Mouse (Mus musculus) megakaryocyte progenitor cell, adult 5-6 weeks (primary cell): ENCODE measurements around the gene Apon. TPM values are rescaled to one million over a fixed set of nuclear protein-coding genes. Genes with fewer than 3 reads are reported as not detected.

Experiments used
- total RNA-seq, 2 experiments: library from RNA; stranded (forward) in 1 of 2; stranded (reverse) in 1 of 2; fragments of 157-497, 149-512 nt in 1 of 2; fragments of 200-1000 nt in 1 of 2; gene quantifications; 2 replicates each; pipeline versions ENCODE4 v1.2.3 to v1.2.4; 2015 to 2017

Apon gene
- total RNA-seq, 2 experiments from 2014 or later: 0.08 to 0.10 TPM

Other genes starting within 250 kb of the Apon start
- gene Hsd17b6, start 246.5 kb upstream of the Apon start, total RNA-seq (2015): not detected in 2 replicates
- gene Hsd17b6, start 246.5 kb upstream of the Apon start, total RNA-seq (2017): not detected in 2 replicates
- gene Prim1, start 238.9 kb upstream of the Apon start, total RNA-seq (2015): 109 and 117 TPM in 2 replicates
- gene Prim1, start 238.9 kb upstream of the Apon start, total RNA-seq (2017): 116 and 131 TPM in 2 replicates
- 1,210 and 1,292 TPM in 2 replicates for gene Naca, start 218.5 kb upstream of the Apon start, total RNA-seq (2015)
- gene Naca, start 218.5 kb upstream of the Apon start, total RNA-seq (2017): 2,424 and 2,528 TPM in 2 replicates
- gene Ptges3, start 195.1 kb upstream of the Apon start, total RNA-seq (2015): 247 and 270 TPM in 2 replicates
- 310 and 351 TPM in 2 replicates for gene Ptges3, start 195.1 kb upstream of the Apon start, total RNA-seq (2017)
- 1,546 and 1,583 TPM in 2 replicates for gene Atp5b, start 170.8 kb upstream of the Apon start, total RNA-seq (2015)
- 2,698 and 2,700 TPM in 2 replicates for gene Atp5b, start 170.8 kb upstream of the Apon start, total RNA-seq (2017)
- gene Baz2a, start 162.5 kb upstream of the Apon start, total RNA-seq (2015): 35.5 and 40.3 TPM in 2 replicates
- gene Baz2a, start 162.5 kb upstream of the Apon start, total RNA-seq (2017): 13.2 and 15.0 TPM in 2 replicates
- 9.3 and 13.7 TPM in 2 replicates for gene Rbms2, start 73.8 kb upstream of the Apon start, total RNA-seq (2015)
- gene Rbms2, start 73.8 kb upstream of the Apon start, total RNA-seq (2017): 2.5 and 7.2 TPM in 2 replicates
- gene Gls2, start 59.6 kb upstream of the Apon start, total RNA-seq (2015): 1.2 and 1.4 TPM in 2 replicates
- 0.67 and 3.6 TPM in 2 replicates for gene Gls2, start 59.6 kb upstream of the Apon start, total RNA-seq (2017)
- gene Spryd4, start 42.3 kb upstream of the Apon start, total RNA-seq (2015): 16.1 and 20.4 TPM in 2 replicates
- gene Spryd4, start 42.3 kb upstream of the Apon start, total RNA-seq (2017): 15.6 and 20.0 TPM in 2 replicates
- gene Mip, start 28.3 kb upstream of the Apon start, total RNA-seq (2015): 0.22 and 0.32 TPM in 2 replicates
- gene Mip, start 28.3 kb upstream of the Apon start, total RNA-seq (2017): 0.10 and 0.29 TPM in 2 replicates
- 23.7 and 33.8 TPM in 2 replicates for gene Timeless, start 22.0 kb upstream of the Apon start, total RNA-seq (2015)
- gene Timeless, start 22.0 kb upstream of the Apon start, total RNA-seq (2017): 70.4 and 86.5 TPM in 2 replicates
- gene Apof, start 14.6 kb downstream of the Apon start, total RNA-seq (2015): not detected in 2 replicates
- not detected in 2 replicates for gene Apof, start 14.6 kb downstream of the Apon start, total RNA-seq (2017)
- gene Stat2, start 16.5 kb downstream of the Apon start, total RNA-seq (2015): 9.6 and 9.8 TPM in 2 replicates
- gene Stat2, start 16.5 kb downstream of the Apon start, total RNA-seq (2017): 6.8 and 8.6 TPM in 2 replicates
- gene Il23a, start 44.7 kb downstream of the Apon start, total RNA-seq (2015): 0.22 and 0.27 TPM in 2 replicates
- gene Il23a, start 44.7 kb downstream of the Apon start, total RNA-seq (2017): 0.25 TPM in 1 of 2 replicates, not detected in the other
- gene Pan2, start 49.2 kb downstream of the Apon start, total RNA-seq (2015): 16.4 and 17.4 TPM in 2 replicates
- 12.1 and 12.2 TPM in 2 replicates for gene Pan2, start 49.2 kb downstream of the Apon start, total RNA-seq (2017)
- 151 and 152 TPM in 2 replicates for gene Cnpy2, start 68.4 kb downstream of the Apon start, total RNA-seq (2015)
- gene Cnpy2, start 68.4 kb downstream of the Apon start, total RNA-seq (2017): 132 and 144 TPM in 2 replicates
- gene Cs, start 83.6 kb downstream of the Apon start, total RNA-seq (2015): 172 and 181 TPM in 2 replicates
- gene Cs, start 83.6 kb downstream of the Apon start, total RNA-seq (2017): 106 and 108 TPM in 2 replicates
- 13.8 and 17.6 TPM in 2 replicates for gene Coq10a, start 114.9 kb downstream of the Apon start, total RNA-seq (2015)
- 8.8 and 9.4 TPM in 2 replicates for gene Coq10a, start 114.9 kb downstream of the Apon start, total RNA-seq (2017)
- 48.6 and 48.9 TPM in 2 replicates for gene Ankrd52, start 123.0 kb downstream of the Apon start, total RNA-seq (2015)
- gene Ankrd52, start 123.0 kb downstream of the Apon start, total RNA-seq (2017): 9.0 and 11.6 TPM in 2 replicates
- not detected in 2 replicates for gene Slc39a5, start 147.1 kb downstream of the Apon start, total RNA-seq (2015)
- not detected in 2 replicates for gene Slc39a5, start 147.1 kb downstream of the Apon start, total RNA-seq (2017)
- 79.4 and 105 TPM in 2 replicates for gene Nabp2, start 157.4 kb downstream of the Apon start, total RNA-seq (2015)
- 68.8 and 72.2 TPM in 2 replicates for gene Nabp2, start 157.4 kb downstream of the Apon start, total RNA-seq (2017)
- gene Rnf41, start 157.6 kb downstream of the Apon start, total RNA-seq (2015): 15.7 and 20.9 TPM in 2 replicates
- 20.1 and 21.0 TPM in 2 replicates for gene Rnf41, start 157.6 kb downstream of the Apon start, total RNA-seq (2017)
- 70.4 and 74.5 TPM in 2 replicates for gene Smarcc2, start 205.2 kb downstream of the Apon start, total RNA-seq (2015)
- 52.8 and 66.9 TPM in 2 replicates for gene Smarcc2, start 205.2 kb downstream of the Apon start, total RNA-seq (2017)
- 760 and 847 TPM in 2 replicates for gene Myl6, start 240.0 kb downstream of the Apon start, total RNA-seq (2015)
- gene Myl6, start 240.0 kb downstream of the Apon start, total RNA-seq (2017): 1,168 and 1,230 TPM in 2 replicates
- gene Myl6b, start 244.6 kb downstream of the Apon start, total RNA-seq (2015): 7.6 and 7.8 TPM in 2 replicates
- 0.64 and 1.7 TPM in 2 replicates for gene Myl6b, start 244.6 kb downstream of the Apon start, total RNA-seq (2017)